ENCODE assay signal across 8 mouse cellular contexts in the genomic region with DNA sequence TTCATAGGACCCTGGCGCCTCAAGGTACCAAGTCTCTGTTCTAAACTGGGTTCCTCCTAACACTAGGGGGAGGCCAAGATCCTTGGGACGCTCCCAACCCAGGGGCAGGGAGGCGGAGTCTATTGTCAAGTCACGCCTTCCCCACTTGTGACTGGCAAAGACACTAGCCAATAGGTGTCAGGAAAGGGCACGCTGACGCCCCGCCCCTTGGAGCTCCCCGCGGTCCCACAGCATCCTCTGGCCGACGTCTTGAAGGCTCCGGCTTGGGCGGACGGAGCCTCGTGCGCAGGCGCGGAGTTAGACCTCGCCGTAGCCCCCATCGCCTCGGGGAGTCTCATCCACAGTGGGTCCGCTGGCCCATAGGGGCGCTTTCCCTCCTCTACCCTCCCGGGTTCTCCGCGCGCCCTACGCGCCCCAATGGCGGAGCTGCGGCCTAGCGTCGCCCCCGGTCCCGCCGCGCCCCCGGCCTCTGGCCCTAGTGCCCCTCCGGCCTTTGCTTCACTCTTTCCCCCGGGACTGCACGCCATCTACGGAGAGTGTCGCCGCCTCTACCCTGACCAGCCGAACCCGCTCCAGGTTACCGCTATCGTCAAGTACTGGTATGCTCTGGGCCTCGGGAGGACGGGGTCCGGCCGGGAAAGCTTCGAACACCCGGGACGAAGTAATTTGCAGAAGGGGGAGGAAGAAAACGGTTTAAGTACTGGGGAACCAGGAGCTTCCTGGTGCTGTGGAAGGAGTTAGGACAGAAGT. TPM values are rescaled to one million over a fixed set of nuclear protein-coding genes. Genes with fewer than 3 reads are reported as not detected.
DNase-seq lines count a peak whose midpoint lies in the region; ATAC-seq lines count a peak whose summit lies in the region.

A gene (plus strand): TSS at position 211 of the 750 bp plus-strand sequence.

- WGBS in heart, embryonic 13.5 days = 1% methylated on average over 57 of the region's 57 CpGs
- under 1% methylated on average over 57 of the region's 57 CpGs for WGBS in liver, embryonic 12.5 days (ENCODE audit: insufficient replicate concordance)
- WGBS in stomach, embryonic 15.5 days = under 1% methylated on average over 56 of the region's 57 CpGs

- no peaks in the 10 kb centered on the region for H3K9me3 ChIP-seq in heart, embryonic 13.5 days
- no peaks in the 10 kb centered on the region for H3K9me3 ChIP-seq in liver, embryonic 12.5 days (replicated peaks)
- H3K9me3 ChIP-seq in stomach, embryonic 15.5 days = no peaks in the 10 kb centered on the region

- H3K36me3 ChIP-seq in heart, embryonic 13.5 days = peaks cover 15% of the 10 kb centered on the region
- peaks cover 12% of the 10 kb centered on the region for H3K36me3 ChIP-seq in liver, embryonic 12.5 days
- 0 out of 2 replicates have a peak, but pooled peaks cover under 1% of the 10 kb centered on the region for H3K36me3 ChIP-seq in stomach, embryonic 15.5 days

- peak; percentile 98 for DNase-seq in CD4-positive helper T cell, adult 2 months (ENCODE audit: low read depth, low spot score)
- DNase-seq in brain, embryonic 18.5 days (ENCODE audit: low read depth, low spot score) = peak; percentile 94
- peak; percentile 99 for DNase-seq in kidney, postnatal 10 days
- DNase-seq in natural killer cell, adult 2 months (ENCODE audit: low spot score in 2 of 2) = peak; percentile 98

- ATAC-seq in erythroid progenitor cell, adult 5-6 weeks (replicated peaks; ENCODE audit: low FRiP score, poor library complexity, severe bottlenecking) = peak; percentile 81
- peak; percentile 87 for ATAC-seq in heart, embryonic 13.5 days (ENCODE audit: extremely low read depth, insufficient number of reproducible peaks, low FRiP score, low TSS enrichment)
- peak; percentile 83 for ATAC-seq in liver, embryonic 12.5 days
- ATAC-seq in stomach, embryonic 15.5 days (ENCODE audit: insufficient read depth, low FRiP score, low read depth) = peak; percentile 88

- peak within 1 kb of the TSS; percentile 95 for H3K9ac ChIP-seq in heart, embryonic 13.5 days
- H3K9ac ChIP-seq in liver, embryonic 12.5 days = peak within 1 kb of the TSS; percentile 88
- peak within 1 kb of the TSS; percentile 82 for H3K9ac ChIP-seq in stomach, embryonic 15.5 days

- H3K27ac ChIP-seq in heart, embryonic 13.5 days (replicated peaks) = peak within 1 kb of the TSS; percentile 90
- H3K27ac ChIP-seq in liver, embryonic 12.5 days = peak within 1 kb of the TSS; percentile 80
- H3K27ac ChIP-seq in stomach, embryonic 15.5 days = peak within 1 kb of the TSS; percentile 90

- H3K4me2 ChIP-seq in heart, embryonic 13.5 days = peak within 1 kb of the TSS; percentile 97
- peak within 1 kb of the TSS; percentile 93 for H3K4me2 ChIP-seq in liver, embryonic 12.5 days
- H3K4me2 ChIP-seq in stomach, embryonic 15.5 days = peak within 1 kb of the TSS; percentile 71

- H3K4me3 ChIP-seq in heart, embryonic 13.5 days = peak within 1 kb of the TSS; percentile 95
- H3K4me3 ChIP-seq in liver, embryonic 12.5 days = peak within 1 kb of the TSS; percentile 86
- H3K4me3 ChIP-seq in stomach, embryonic 15.5 days (replicated peaks) = peak within 1 kb of the TSS; percentile 87

- no peaks in the 10 kb centered on the region for H3K27me3 ChIP-seq in heart, embryonic 13.5 days (replicated peaks)
- no peaks in the 10 kb centered on the region for H3K27me3 ChIP-seq in liver, embryonic 12.5 days (replicated peaks)
- H3K27me3 ChIP-seq in stomach, embryonic 15.5 days (replicated peaks) = no peaks in the 10 kb centered on the region

- peaks cover 55% of the 10 kb centered on the region for H3K4me1 ChIP-seq in heart, embryonic 13.5 days
- H3K4me1 ChIP-seq in liver, embryonic 12.5 days = peaks cover 45% of the 10 kb centered on the region
- peaks cover 39% of the 10 kb centered on the region for H3K4me1 ChIP-seq in stomach, embryonic 15.5 days

RNA-seq across cellular contexts. Expression of the gene that starts here (rescaled TPM):
- 3.6 and 5.9 TPM in 2 replicates for total RNA-seq in erythroid progenitor cell, adult 5-6 weeks (2015; ENCODE audit: low replicate concordance)
- 2.4 and 4.8 TPM in 2 replicates for total RNA-seq in erythroid progenitor cell, adult 5-6 weeks (2017; ENCODE audit: low replicate concordance)
- polyA plus RNA-seq in heart, embryonic 13.5 days (2015; fragmentation: Nextera tagmentation; extraction: Ambion mirVana) = 18.4 and 19.3 TPM in 2 replicates
- 12.4 TPM in 2 replicates for polyA plus RNA-seq in liver, embryonic 12.5 days (2016; fragmentation: Nextera tagmentation; extraction: Ambion mirVana)
- 24.9 and 26.2 TPM in 2 replicates for polyA plus RNA-seq in stomach, embryonic 15.5 days (2015; fragmentation: Nextera tagmentation; extraction: Ambion mirVana)

Comparison
In these comparisons a context has a peak if more than half of its experiments do, and no peak if none do; other contexts are left out.
1. Peak in every context shown above with its lines: DNase-seq, ATAC-seq, H3K4me3 ChIP-seq and H3K27ac ChIP-seq.